Mouse (Mus musculus) duodenum, adult 2 months (tissue): Measurements from ENCODE around the gene H2al1g. TPM values are rescaled to one million over a fixed set of nuclear protein-coding genes. Genes with fewer than 3 reads are reported as not detected.

ENCODE experiments used
- polyA plus RNA-seq: library from polyadenylated mRNA; depleted of rRNA; stranded (reverse); fragments of >200 nt; gene quantifications from 2 replicates; pipeline ENCODE4 v1.2.3, GENCODE M21; 2012; ENCODE audit warnings: low replicate concordance; rRNA removed

Gene H2al1g
- polyA plus RNA-seq: not detected in 2 replicates

DNA sequence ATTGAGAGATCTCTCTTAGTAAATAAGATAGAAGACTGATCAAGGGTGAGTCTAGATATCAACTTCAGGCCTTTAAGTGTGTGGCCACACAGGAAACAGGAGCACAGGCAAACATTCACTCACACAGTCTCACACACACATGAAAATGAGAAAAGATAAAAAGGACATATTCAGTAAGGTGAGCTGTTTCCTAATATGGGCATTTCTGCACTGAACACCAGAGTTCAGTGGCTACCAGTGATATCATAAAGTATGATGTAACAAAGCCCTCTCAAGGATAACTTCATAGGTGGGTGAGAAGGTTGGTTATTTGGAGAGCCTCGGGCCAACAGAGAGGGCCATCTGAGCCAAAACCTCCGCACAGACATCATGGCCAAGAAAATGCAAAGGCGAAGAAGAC, at the start of gene H2al1g:
Gene H2al1g (plus strand): TSS at position 301 of the 400 bp plus-strand sequence.

GRCm38 (mm10) chrX:11298957-11299356, 19.1 kb upstream of the H2al1g start, which contains the start of gene H2al1a:
TSS of gene H2al1a (plus strand) at chrX:11299257.

DNA sequence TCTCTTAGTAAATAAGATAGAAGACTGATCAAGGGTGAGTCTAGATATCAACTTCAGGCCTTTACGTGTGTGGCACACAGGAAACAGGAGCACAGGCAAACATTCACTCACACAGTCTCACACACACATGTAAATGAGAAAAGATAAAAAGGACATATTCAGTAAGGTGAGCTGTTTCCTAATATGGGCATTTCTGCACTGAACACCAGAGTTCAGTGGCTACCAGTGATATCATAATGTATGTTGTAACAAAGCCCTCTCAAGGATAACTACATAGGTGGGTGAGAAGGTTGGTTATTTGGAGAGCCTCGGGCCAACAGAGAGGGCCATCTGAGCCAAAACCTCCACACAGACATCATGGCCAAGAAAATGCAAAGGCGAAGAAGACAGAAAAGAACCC, 15.9 kb upstream of the H2al1g start, which contains the start of gene H2al1b:
Gene H2al1b (plus strand): TSS at position 301 of the 400 bp plus-strand sequence.

GRCm38 (mm10) chrX:11305355-11305754, 12.7 kb upstream of the H2al1g start, which contains the start of gene H2al1c:
TSS of gene H2al1c (plus strand) at chrX:11305655.

DNA sequence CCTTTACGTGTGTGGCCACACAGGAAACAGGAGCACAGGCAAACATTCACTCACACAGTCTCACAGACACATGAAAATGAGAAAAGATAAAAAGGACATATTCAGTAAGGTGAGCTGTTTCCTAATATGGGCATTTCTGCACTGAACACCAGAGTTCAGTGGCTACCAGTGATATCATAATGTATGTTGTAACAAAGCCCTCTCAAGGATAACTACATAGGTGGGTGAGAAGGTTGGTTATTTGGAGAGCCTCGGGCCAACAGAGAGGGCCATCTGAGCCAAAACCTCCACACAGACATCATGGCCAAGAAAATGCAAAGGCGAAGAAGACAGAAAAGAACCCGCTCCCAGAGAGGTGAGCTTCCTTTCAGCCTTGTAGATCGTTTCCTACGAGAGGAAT, 9.5 kb upstream of the H2al1g start, which contains the start of gene H2al1d:
Gene H2al1d (plus strand): TSS at position 301 of the 400 bp plus-strand sequence.

GRCm38 (mm10) chrX:11311634-11312033, 6.4 kb upstream of the H2al1g start, which contains the start of gene H2al1e:
TSS of gene H2al1e (plus strand) at chrX:11311934.

DNA sequence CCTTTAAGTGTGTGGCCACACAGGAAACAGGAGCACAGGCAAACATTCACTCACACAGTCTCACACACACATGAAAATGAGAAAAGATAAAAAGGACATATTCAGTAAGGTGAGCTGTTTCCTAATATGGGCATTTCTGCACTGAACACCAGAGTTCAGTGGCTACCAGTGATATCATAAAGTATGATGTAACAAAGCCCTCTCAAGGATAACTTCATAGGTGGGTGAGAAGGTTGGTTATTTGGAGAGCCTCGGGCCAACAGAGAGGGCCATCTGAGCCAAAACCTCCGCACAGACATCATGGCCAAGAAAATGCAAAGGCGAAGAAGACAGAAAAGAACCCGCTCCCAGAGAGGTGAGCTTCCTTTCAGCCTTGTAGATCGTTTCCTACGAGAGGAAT, 3.2 kb upstream of the H2al1g start, which contains the start of gene H2al1f:
Gene H2al1f (plus strand): TSS at position 301 of the 400 bp plus-strand sequence.

DNA sequence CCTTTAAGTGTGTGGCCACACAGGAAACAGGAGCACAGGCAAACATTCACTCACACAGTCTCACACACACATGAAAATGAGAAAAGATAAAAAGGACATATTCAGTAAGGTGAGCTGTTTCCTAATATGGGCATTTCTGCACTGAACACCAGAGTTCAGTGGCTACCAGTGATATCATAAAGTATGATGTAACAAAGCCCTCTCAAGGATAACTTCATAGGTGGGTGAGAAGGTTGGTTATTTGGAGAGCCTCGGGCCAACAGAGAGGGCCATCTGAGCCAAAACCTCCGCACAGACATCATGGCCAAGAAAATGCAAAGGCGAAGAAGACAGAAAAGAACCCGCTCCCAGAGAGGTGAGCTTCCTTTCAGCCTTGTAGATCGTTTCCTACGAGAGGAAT, 3.1 kb downstream of the H2al1g start, which contains the start of gene H2al1h:
Gene H2al1h (plus strand): TSS at position 301 of the 400 bp plus-strand sequence.

GRCm38 (mm10) chrX:11324359-11324758, 6.3 kb downstream of the H2al1g start, which contains the start of gene H2al1i:
TSS of gene H2al1i (plus strand) at chrX:11324659.

DNA sequence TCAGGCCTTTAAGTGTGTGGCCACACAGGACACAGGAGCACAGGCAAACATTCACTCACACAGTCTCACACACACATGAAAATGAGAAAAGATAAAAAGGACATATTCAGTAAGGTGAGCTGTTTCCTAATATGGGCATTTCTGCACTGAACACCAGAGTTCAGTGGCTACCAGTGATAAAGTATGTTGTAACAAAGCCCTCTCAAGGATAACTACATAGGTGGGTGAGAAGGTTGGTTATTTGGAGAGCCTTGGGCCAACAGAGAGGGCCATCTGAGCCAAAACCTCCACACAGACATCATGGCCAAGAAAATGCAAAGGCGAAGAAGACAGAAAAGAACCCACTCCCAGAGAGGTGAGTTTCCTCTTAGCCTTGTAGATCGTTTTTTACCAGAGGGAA, 9.5 kb downstream of the H2al1g start, which contains the start of gene H2al1j:
Gene H2al1j (plus strand): TSS at position 301 of the 400 bp plus-strand sequence.

Other genes starting within 250 kb of the H2al1g start
- not detected in 2 replicates for gene H2al1a, start 19.0 kb upstream of the H2al1g start, polyA plus RNA-seq
- gene H2al1b, start 15.8 kb upstream of the H2al1g start, polyA plus RNA-seq: not detected in 2 replicates
- gene H2al1c, start 12.6 kb upstream of the H2al1g start, polyA plus RNA-seq: not detected in 2 replicates
- gene H2al1d, start 9.4 kb upstream of the H2al1g start, polyA plus RNA-seq: not detected in 2 replicates
- gene H2al1e, start 6.3 kb upstream of the H2al1g start, polyA plus RNA-seq: not detected in 2 replicates
- not detected in 2 replicates for gene H2al1f, start 3.1 kb upstream of the H2al1g start, polyA plus RNA-seq
- gene H2al1h, start 3.2 kb downstream of the H2al1g start, polyA plus RNA-seq: not detected in 2 replicates
- gene H2al1i, start 6.4 kb downstream of the H2al1g start, polyA plus RNA-seq: not detected in 2 replicates
- not detected in 2 replicates for gene H2al1j, start 9.6 kb downstream of the H2al1g start, polyA plus RNA-seq